Mouse (Mus musculus): ENCODE measurements around the gene Cdc40.

DNA sequence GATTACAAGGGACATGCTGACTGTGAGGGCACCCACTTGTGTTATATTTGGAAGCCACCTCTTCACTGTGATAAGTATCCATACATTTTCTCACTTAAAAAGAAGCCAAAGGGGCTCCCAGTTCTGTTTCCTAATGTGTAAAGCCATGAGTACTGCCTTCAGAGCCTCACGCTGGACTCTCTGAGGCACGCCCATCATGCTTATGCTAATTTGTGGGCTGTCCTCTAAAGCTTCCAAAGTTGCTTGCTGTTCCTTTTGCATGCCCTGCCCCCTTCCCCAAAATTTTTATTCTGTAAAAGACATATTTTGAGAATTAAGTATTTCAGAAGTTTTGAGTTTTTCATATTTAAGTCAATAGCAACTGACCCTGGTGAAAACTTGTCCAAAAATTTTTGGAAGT lies 27.7 kb upstream of the Cdc40 start:
- TF ChIP-seq MAX (IDR thresholded peaks at IDR 0.05; ENCODE audit: low read depth) (no peak), MYOD1 (IDR thresholded peaks at IDR 0.05; ENCODE audit: control insufficient read depth in 1 of 3, insufficient read length in 2 of 3, low read depth in 2 of 3) (no peak), CEBPB (IDR thresholded peaks at IDR 0.05; ENCODE audit: insufficient read depth, poor library complexity, severe bottlenecking) (no peak), POLR2AphosphoS2 (IDR thresholded peaks at IDR 0.05; ENCODE audit: insufficient read length, low read depth) (no peak)

Measured in myocyte (in vitro differentiated cells).